Comparison of ENCODE assay signal across 19 mouse cellular contexts in the genomic region with DNA sequence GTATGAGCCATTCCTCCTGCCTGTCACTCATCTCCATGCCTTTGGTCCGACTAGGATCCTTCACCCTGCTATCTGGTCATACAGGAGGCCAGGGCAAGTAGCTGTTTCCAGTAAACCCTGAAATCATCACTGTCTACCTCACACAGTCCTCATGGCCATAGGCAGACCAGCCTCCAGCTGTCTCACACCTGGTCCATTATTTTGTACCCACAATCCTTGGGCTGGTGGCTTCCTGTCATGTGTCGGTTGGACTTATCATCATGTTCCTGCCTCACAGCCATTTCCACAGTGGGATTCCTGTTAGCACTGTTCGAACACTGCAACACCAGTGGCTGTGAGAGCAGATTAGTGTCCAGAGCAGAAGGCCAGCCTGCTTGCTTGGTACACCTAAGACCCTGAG.
DNase-seq lines count a peak whose midpoint lies in the region; ATAC-seq lines count a peak whose summit lies in the region.
"Had no signal": no experiment of that assay in that cellular context is flagged by ENCODE, and none has a peak within 500 bp of the region (broad histone marks: within the 10 kb centered on the region; RNA-seq: fewer than 3 reads in every experiment).

No protein-coding gene starts in this region.

- no peak overlapping the region for H3K9ac ChIP-seq in neural tube, embryonic 15.5 days (replicated peaks)
- no peak overlapping the region for H3K9ac ChIP-seq in liver, embryonic 11.5 days (ENCODE audit: low read depth, low read length)
- H3K9ac ChIP-seq: embryonic facial prominence, embryonic 12.5 days; forebrain, embryonic 12.5 days; heart, embryonic 15.5 days; hindbrain, embryonic 15.5 days had no signal

- no peak overlapping the region for H3K4me3 ChIP-seq in heart, embryonic 10.5 days
- no peak overlapping the region for H3K4me3 ChIP-seq in neural tube, embryonic 15.5 days (replicated peaks)
- no peak overlapping the region for H3K4me3 ChIP-seq in liver, embryonic 11.5 days (ENCODE audit: low read depth, low read length)
- no peak overlapping the region for H3K4me3 ChIP-seq in forebrain, embryonic 10.5 days
- H3K4me3 ChIP-seq: embryonic facial prominence, embryonic 12.5 days; forebrain, embryonic 12.5 days; heart, embryonic 15.5 days; hindbrain, embryonic 15.5 days had no signal

- H3K4me1 ChIP-seq in heart, embryonic 10.5 days = peaks cover 11% of the 10 kb centered on the region
- no peaks in the 10 kb centered on the region for H3K4me1 ChIP-seq in neural tube, embryonic 15.5 days
- peaks cover 49% of the 10 kb centered on the region for H3K4me1 ChIP-seq in liver, embryonic 11.5 days (replicated peaks; ENCODE audit: control insufficient read depth, insufficient read depth, low read length)
- H3K4me1 ChIP-seq in forebrain, embryonic 10.5 days = no peaks in the 10 kb centered on the region
- H3K4me1 ChIP-seq: embryonic facial prominence, embryonic 12.5 days; forebrain, embryonic 12.5 days; hindbrain, embryonic 15.5 days had no signal

- no peaks in the 10 kb centered on the region for H3K9me3 ChIP-seq in heart, embryonic 10.5 days
- H3K9me3 ChIP-seq in neural tube, embryonic 15.5 days (replicated peaks) = no peaks in the 10 kb centered on the region
- no peaks in the 10 kb centered on the region for H3K9me3 ChIP-seq in liver, embryonic 11.5 days (ENCODE audit: control insufficient read depth, low read length)
- H3K9me3 ChIP-seq in forebrain, embryonic 10.5 days = no peaks in the 10 kb centered on the region
- H3K9me3 ChIP-seq: embryonic facial prominence, embryonic 12.5 days; forebrain, embryonic 12.5 days; heart, embryonic 15.5 days; hindbrain, embryonic 15.5 days had no signal

- no peak overlapping the region for H3K4me2 ChIP-seq in neural tube, embryonic 15.5 days
- no peak overlapping the region for H3K4me2 ChIP-seq in liver, embryonic 11.5 days
- H3K4me2 ChIP-seq: embryonic facial prominence, embryonic 12.5 days; forebrain, embryonic 12.5 days; heart, embryonic 11.5 days; heart, embryonic 15.5 days; hindbrain, embryonic 15.5 days had no signal

- no peaks in the 10 kb centered on the region for H3K27me3 ChIP-seq in heart, embryonic 10.5 days (ENCODE audit: insufficient read depth, poor library complexity, severe bottlenecking)
- no peaks in the 10 kb centered on the region for H3K27me3 ChIP-seq in neural tube, embryonic 15.5 days (replicated peaks)
- H3K27me3 ChIP-seq in liver, embryonic 11.5 days (replicated peaks; ENCODE audit: control insufficient read depth, insufficient read depth, low read length) = no peaks in the 10 kb centered on the region
- no peaks in the 10 kb centered on the region for H3K27me3 ChIP-seq in forebrain, embryonic 10.5 days (ENCODE audit: poor library complexity, severe bottlenecking)
- H3K27me3 ChIP-seq: embryonic facial prominence, embryonic 12.5 days; forebrain, embryonic 12.5 days; heart, embryonic 15.5 days; hindbrain, embryonic 15.5 days had no signal

- H3K27ac ChIP-seq in heart, embryonic 10.5 days = peak overlapping the region; percentile 22; the same call in 1 of the 2 replicates
- H3K27ac ChIP-seq in neural tube, embryonic 15.5 days (replicated peaks) = no peak overlapping the region
- H3K27ac ChIP-seq in liver, embryonic 11.5 days (ENCODE audit: low read depth, low read length) = no peak overlapping the region
- no peak overlapping the region for H3K27ac ChIP-seq in forebrain, embryonic 10.5 days
- H3K27ac ChIP-seq: embryonic facial prominence, embryonic 12.5 days; forebrain, embryonic 12.5 days; heart, embryonic 15.5 days; hindbrain, embryonic 15.5 days had no signal

- peak; percentile 76 for DNase-seq in heart, embryonic 10.5 days (ENCODE audit: low spot score)
- no peak for DNase-seq in heart, adult 9 months (ENCODE audit: low spot score in 2 of 2)
- DNase-seq in neural tube, embryonic 10.5 days (ENCODE audit: extremely low spot score, low spot score) = peak; percentile 10
- peak; percentile 30 for DNase-seq in liver, embryonic 11.5 days (ENCODE audit: low spot score)
- DNase-seq in frontal cortex, postnatal 36 days (ENCODE audit: low spot score in 2 of 2) = no peak
- DNase-seq in forebrain, embryonic 10.5 days (ENCODE audit: extremely low spot score, low spot score) = no peak
- DNase-seq: adrenal gland, postnatal 14 days; cerebellum, adult 11-12 months; cerebellum, adult 9-10 months; cerebellum, postnatal 25 days; gastrocnemius, postnatal 14 days; heart, postnatal 14 days had no signal

- peaks cover 23% of the 10 kb centered on the region for H3K36me3 ChIP-seq in heart, embryonic 10.5 days
- H3K36me3 ChIP-seq in neural tube, embryonic 15.5 days = no peaks in the 10 kb centered on the region
- peaks cover 4% of the 10 kb centered on the region for H3K36me3 ChIP-seq in liver, embryonic 11.5 days (ENCODE audit: control insufficient read depth, insufficient read depth, low read length)
- H3K36me3 ChIP-seq in forebrain, embryonic 10.5 days (replicated peaks) = peaks cover 61% of the 10 kb centered on the region
- H3K36me3 ChIP-seq: heart, embryonic 15.5 days; hindbrain, embryonic 15.5 days had no signal

- ATAC-seq in neural tube, embryonic 15.5 days (ENCODE audit: low FRiP score) = no peak
- ATAC-seq in liver, embryonic 11.5 days (replicated peaks; ENCODE audit: low FRiP score) = no peak
- ATAC-seq: forebrain, embryonic 16.5 days had no signal

- WGBS in heart, embryonic 10.5 days = 74% methylated on average over 3 of the region's 3 CpGs
- WGBS in neural tube, embryonic 15.5 days = 88% methylated on average over 3 of the region's 3 CpGs
- WGBS in liver, embryonic 11.5 days = 66% methylated on average over 3 of the region's 3 CpGs
- WGBS in forebrain, embryonic 10.5 days = 94% methylated on average over 3 of the region's 3 CpGs

Comparison
In these comparisons a context has a peak if more than half of its experiments do, and no peak if none do; other contexts are left out.
1. DNase-seq: peak in heart, embryonic 10.5 days (single experiment), neural tube, embryonic 10.5 days (single experiment) and liver, embryonic 11.5 days (single experiment); none in heart, adult 9 months (0 of 2), frontal cortex, postnatal 36 days (0 of 2) and forebrain, embryonic 10.5 days (single experiment).